Mouse (Mus musculus) neural tube, embryonic 10.5 days (tissue): Measurements from ENCODE around the gene Nfib.

Source experiments
- DNase-seq: peaks from one replicate; pipeline ENCODE4 v3.0.0-alpha.2; 2017; ENCODE audit warnings: low spot score; ENCODE audit errors: extremely low spot score

Gene Nfib

GRCm38 (mm10) chr4:82396805-82397204 lies 308.7 kb downstream of the Nfib start:
- no peak for DNase-seq

- no peak for DNase-seq
Observed at GRCm38 (mm10) chr4:82396003-82396402, 309.5 kb downstream of the Nfib start.

- no peak for DNase-seq
Observed at GRCm38 (mm10) chr4:82394346-82394745, 311.2 kb downstream of the Nfib start.

- no peak for DNase-seq
Observed at GRCm38 (mm10) chr4:82393021-82393420, 312.5 kb downstream of the Nfib start.

GRCm38 (mm10) chr4:82392496-82392895 lies 313.1 kb downstream of the Nfib start:
- no peak for DNase-seq

GRCm38 (mm10) chr4:82391726-82392472 lies 313.7 kb downstream of the Nfib start:
- DNase-seq = no peak

GRCm38 (mm10) chr4:82390545-82390944 lies 315.0 kb downstream of the Nfib start:
- DNase-seq = no peak

GRCm38 (mm10) chr4:82389876-82390275 lies 315.7 kb downstream of the Nfib start:
- no peak for DNase-seq

GRCm38 (mm10) chr4:82387620-82388019 lies 317.9 kb downstream of the Nfib start:
- no peak for DNase-seq

- DNase-seq = no peak
Observed at GRCm38 (mm10) chr4:82386222-82386993, 319.1 kb downstream of the Nfib start.

- no peak for DNase-seq
Observed at GRCm38 (mm10) chr4:82385638-82386037, 319.9 kb downstream of the Nfib start.

GRCm38 (mm10) chr4:82383991-82384731 lies 321.4 kb downstream of the Nfib start:
- DNase-seq = no peak

- no peak for DNase-seq
Observed at GRCm38 (mm10) chr4:82383346-82383745, 322.2 kb downstream of the Nfib start.

GRCm38 (mm10) chr4:82381786-82382185 lies 323.8 kb downstream of the Nfib start:
- DNase-seq = no peak

- no peak for DNase-seq
Observed at GRCm38 (mm10) chr4:82380578-82380977, 325.0 kb downstream of the Nfib start.

GRCm38 (mm10) chr4:82378050-82378449 lies 327.5 kb downstream of the Nfib start:
- no peak for DNase-seq

- DNase-seq = no peak
Observed at GRCm38 (mm10) chr4:82377621-82378020, 327.9 kb downstream of the Nfib start.

GRCm38 (mm10) chr4:82374560-82374959 lies 331.0 kb downstream of the Nfib start:
- no peak for DNase-seq

- DNase-seq = no peak
Observed at GRCm38 (mm10) chr4:82372217-82372616, 333.3 kb downstream of the Nfib start.

- DNase-seq = no peak
Observed at GRCm38 (mm10) chr4:82371471-82371870, 334.1 kb downstream of the Nfib start.

GRCm38 (mm10) chr4:82369011-82369776 lies 336.4 kb downstream of the Nfib start:
- no peak for DNase-seq
